In the genomic region with DNA sequence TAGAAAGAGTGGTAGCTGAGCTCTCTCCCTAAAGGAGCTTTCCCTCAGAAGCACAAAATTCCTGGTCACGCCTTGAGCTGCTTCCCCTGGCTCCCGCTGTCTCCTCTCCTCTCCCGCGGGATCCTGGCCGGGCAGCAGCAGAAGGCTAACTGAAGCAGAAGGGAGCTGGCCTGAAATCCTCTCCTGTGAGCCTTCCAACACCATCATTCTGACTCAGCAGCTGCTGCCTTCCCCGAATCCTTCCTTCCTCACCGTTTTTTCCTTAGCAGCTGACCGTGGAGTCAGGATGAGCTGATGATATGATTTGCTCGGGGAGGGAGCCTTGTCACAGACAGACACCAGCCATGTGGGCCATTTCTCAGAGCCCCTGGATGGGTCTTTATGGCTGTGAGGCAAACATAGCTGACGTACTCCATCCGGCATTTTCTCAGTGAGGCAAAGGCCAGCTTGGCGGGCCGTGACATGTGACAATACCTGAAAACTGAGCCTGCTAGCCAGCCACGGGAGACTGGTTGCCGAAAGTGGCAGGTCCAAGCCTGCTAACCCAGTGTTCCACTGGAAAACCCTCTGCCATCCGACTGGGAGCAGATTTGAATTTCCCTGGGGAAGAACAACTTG, we compare ENCODE assay signal across 13 mouse cellular contexts. TPM values are rescaled to one million over a fixed set of nuclear protein-coding genes. Genes with fewer than 3 reads are reported as not detected.
DNase-seq lines count a peak whose midpoint lies in the region; ATAC-seq and TF ChIP-seq lines count a peak whose summit lies in the region.
"Had no signal": no experiment of that assay in that cellular context is flagged by ENCODE, and none has a peak within 500 bp of the region (broad histone marks: within the 10 kb centered on the region; RNA-seq: fewer than 3 reads in every experiment).

No protein-coding gene starts in this region.

- no peak overlapping the region for H3K4me2 ChIP-seq in midbrain, postnatal 0 days (ENCODE audit: low read depth, low read length, poor library complexity, severe bottlenecking)
- H3K4me2 ChIP-seq in midbrain, embryonic 11.5 days = no peak overlapping the region
- H3K4me2 ChIP-seq in stomach, postnatal 0 days (replicated peaks; ENCODE audit: low read depth) = no peak overlapping the region
- H3K4me2 ChIP-seq: embryonic facial prominence, embryonic 12.5 days had no signal

- H3K36me3 ChIP-seq in midbrain, postnatal 0 days (ENCODE audit: insufficient read depth, low read length) = no peaks in the 10 kb centered on the region
- H3K36me3 ChIP-seq in midbrain, embryonic 11.5 days (ENCODE audit: control insufficient read depth, insufficient read depth, low read length) = no peaks in the 10 kb centered on the region
- H3K36me3 ChIP-seq in stomach, postnatal 0 days (ENCODE audit: control insufficient read depth, insufficient read depth, low read length) = no peaks in the 10 kb centered on the region
- H3K36me3 ChIP-seq: embryonic facial prominence, embryonic 12.5 days had no signal

- no peak for ATAC-seq in midbrain, postnatal 0 days (ENCODE audit: low FRiP score)
- no peak for ATAC-seq in midbrain, embryonic 11.5 days (ENCODE audit: low FRiP score)
- no peak for ATAC-seq in stomach, postnatal 0 days (ENCODE audit: low FRiP score, low TSS enrichment)

- no peaks in the 10 kb centered on the region; the same call in 1 of the 2 replicates for H3K4me1 ChIP-seq in midbrain, postnatal 0 days (ENCODE audit: insufficient read depth, low read length)
- H3K4me1 ChIP-seq in midbrain, embryonic 11.5 days (ENCODE audit: control insufficient read depth, insufficient read depth, low read length) = peaks cover 10% of the 10 kb centered on the region; the same call in 1 of the 2 replicates
- peaks cover 12% of the 10 kb centered on the region for H3K4me1 ChIP-seq in stomach, postnatal 0 days (replicated peaks; ENCODE audit: control insufficient read depth, insufficient read depth)

- WGBS in midbrain, postnatal 0 days = 56% methylated on average over 16 of the region's 16 CpGs
- WGBS in midbrain, embryonic 11.5 days = 70% methylated on average over 16 of the region's 16 CpGs
- WGBS in stomach, postnatal 0 days = 46% methylated on average over 16 of the region's 16 CpGs

- no peak overlapping the region for H3K9ac ChIP-seq in midbrain, postnatal 0 days (replicated peaks; ENCODE audit: low read length, poor library complexity, severe bottlenecking)
- no peak overlapping the region for H3K9ac ChIP-seq in midbrain, embryonic 11.5 days (ENCODE audit: low read length)
- no peak overlapping the region for H3K9ac ChIP-seq in stomach, postnatal 0 days (ENCODE audit: low read length)
- H3K9ac ChIP-seq: embryonic facial prominence, embryonic 12.5 days had no signal

- no peaks in the 10 kb centered on the region for H3K9me3 ChIP-seq in midbrain, postnatal 0 days (ENCODE audit: low read length)
- no peaks in the 10 kb centered on the region for H3K9me3 ChIP-seq in midbrain, embryonic 11.5 days (ENCODE audit: control insufficient read depth, low read length)
- no peaks in the 10 kb centered on the region for H3K9me3 ChIP-seq in stomach, postnatal 0 days (ENCODE audit: control insufficient read depth, low read length)
- H3K9me3 ChIP-seq: embryonic facial prominence, embryonic 12.5 days had no signal

- peak; percentile 97 for DNase-seq in heart, adult 11 months
- no peak for DNase-seq in heart, adult 8-10 months (ENCODE audit: low spot score)
- DNase-seq in midbrain, postnatal 0 days (ENCODE audit: low spot score) = peak; percentile 51
- no peak for DNase-seq in midbrain, embryonic 11.5 days (ENCODE audit: low spot score, missing footprints)
- peak; percentile 55 to 59 for DNase-seq in heart, adult 9 months (ENCODE audit: low spot score in 2 of 2)
- DNase-seq in stomach, postnatal 0 days (ENCODE audit: low spot score) = no peak
- no peak for DNase-seq in thymus, adult 18-20 months
- DNase-seq in natural killer cell, adult 2 months (ENCODE audit: low spot score in 2 of 2) = no peak

- no peak overlapping the region for H3K27ac ChIP-seq in midbrain, postnatal 0 days (ENCODE audit: low read depth, low read length)
- no peak overlapping the region for H3K27ac ChIP-seq in midbrain, embryonic 11.5 days (ENCODE audit: low read depth, low read length)
- H3K27ac ChIP-seq in stomach, postnatal 0 days (replicated peaks) = peak overlapping the region; percentile 45
- H3K27ac ChIP-seq: embryonic facial prominence, embryonic 12.5 days had no signal

- TF ChIP-seq EP300 in stomach, postnatal 0 days (optimal IDR thresholded peaks at IDR 0.05) = no peak

- TF ChIP-seq CTCF in midbrain, postnatal 0 days (IDR thresholded peaks at IDR 0.05) = no peak
- TF ChIP-seq CTCF in stomach, postnatal 0 days (IDR thresholded peaks at IDR 0.05; ENCODE audit: low read depth) = no peak

- no peaks in the 10 kb centered on the region for H3K27me3 ChIP-seq in midbrain, postnatal 0 days (ENCODE audit: insufficient read depth, low read length)
- no peaks in the 10 kb centered on the region; the same call in 1 of the 2 replicates for H3K27me3 ChIP-seq in midbrain, embryonic 11.5 days (ENCODE audit: control insufficient read depth, insufficient read depth, low read length)
- H3K27me3 ChIP-seq in stomach, postnatal 0 days (ENCODE audit: control insufficient read depth, insufficient read depth, low read length) = no peaks in the 10 kb centered on the region
- H3K27me3 ChIP-seq: embryonic facial prominence, embryonic 12.5 days had no signal

- no peak overlapping the region for H3K4me3 ChIP-seq in midbrain, postnatal 0 days (ENCODE audit: low read depth, low read length)
- H3K4me3 ChIP-seq in midbrain, embryonic 11.5 days (ENCODE audit: low read depth, low read length) = no peak overlapping the region
- no peak overlapping the region for H3K4me3 ChIP-seq in stomach, postnatal 0 days (ENCODE audit: low read depth, low read length)
- H3K4me3 ChIP-seq: embryonic facial prominence, embryonic 12.5 days had no signal

RNA-seq across cellular contexts. Expression of gene Gna13, which starts 6.8 kb away (rescaled TPM):
- 10 to 100 TPM; 25.4 to 29.3 (median 27.4) TPM for total RNA-seq in heart, adult 8-10 months (2022)
- total RNA-seq in midbrain, postnatal 0 days (2014; rRNA removed) = 50.3 and 61.0 TPM in 2 replicates
- polyA plus RNA-seq in midbrain, postnatal 0 days (2015; fragmentation: Nextera tagmentation; extraction: Ambion mirVana) = 31.1 and 35.3 TPM in 2 replicates
- 19.4 and 20.4 TPM in 2 replicates for polyA plus RNA-seq in midbrain, embryonic 11.5 days (2014; fragmentation: Nextera tagmentation; extraction: Ambion mirVana)
- 46.5 and 49.5 TPM in 2 replicates for polyA plus RNA-seq in stomach, postnatal 0 days (2015; fragmentation: Nextera tagmentation; extraction: Ambion mirVana)

RNA-seq across cellular contexts. Expression of gene 9930022D16Rik, which starts 57.8 kb away (rescaled TPM):
- total RNA-seq in heart, adult 8-10 months (2022) = not detected
- not detected in 2 replicates for total RNA-seq in midbrain, postnatal 0 days (2014; rRNA removed)
- not detected in 2 replicates for polyA plus RNA-seq in midbrain, postnatal 0 days (2015; fragmentation: Nextera tagmentation; extraction: Ambion mirVana)
- not detected in 2 replicates for polyA plus RNA-seq in midbrain, embryonic 11.5 days (2014; fragmentation: Nextera tagmentation; extraction: Ambion mirVana)
- polyA plus RNA-seq in stomach, postnatal 0 days (2015; fragmentation: Nextera tagmentation; extraction: Ambion mirVana) = not detected in 2 replicates
- polyA plus RNA-seq: C2C12; embryonic facial prominence, embryonic 12.5 days; heart, postnatal 0 days; limb, embryonic 14.5 days; testis, adult 2 months had no signal

RNA-seq across cellular contexts. Expression of gene Rgs9, which starts 58.0 kb away (rescaled TPM):
- total RNA-seq in heart, adult 8-10 months (2022) = under 1 TPM; 0.09 to 0.34 (median 0.16) TPM
- total RNA-seq in midbrain, postnatal 0 days (2014; rRNA removed) = 33.8 and 42.1 TPM in 2 replicates
- polyA plus RNA-seq in midbrain, postnatal 0 days (2015; fragmentation: Nextera tagmentation; extraction: Ambion mirVana) = 19.3 and 23.3 TPM in 2 replicates
- 1.6 and 1.7 TPM in 2 replicates for polyA plus RNA-seq in midbrain, embryonic 11.5 days (2014; fragmentation: Nextera tagmentation; extraction: Ambion mirVana)
- polyA plus RNA-seq in stomach, postnatal 0 days (2015; fragmentation: Nextera tagmentation; extraction: Ambion mirVana) = 0.73 and 1.1 TPM in 2 replicates

Comparison
In these comparisons a context has a peak if more than half of its experiments do, and no peak if none do; other contexts are left out.
1. DNase-seq: peak in heart, adult 11 months (single experiment), midbrain, postnatal 0 days (single experiment) and heart, adult 9 months (2 of 2); none in heart, adult 8-10 months (single experiment), midbrain, embryonic 11.5 days (single experiment), stomach, postnatal 0 days (single experiment), thymus, adult 18-20 months (0 of 2) and natural killer cell, adult 2 months (0 of 2).